Mouse (Mus musculus): Measurements from ENCODE around the gene Enah. TPM values are rescaled to one million over a fixed set of nuclear protein-coding genes. Genes with fewer than 3 reads are reported as not detected.

The Enah gene
- polyA plus RNA-seq, 1 experiment = 7.2 TPM

- no peak for TF ChIP-seq POLR2A (IDR thresholded peaks at IDR 0.05; ENCODE audit: control insufficient read depth, extremely low read depth, insufficient read depth, low read length, poor library complexity)
- TF ChIP-seq CTCF (IDR thresholded peaks at IDR 0.05; ENCODE audit: borderline replicate concordance, control insufficient read depth, extremely low read depth, insufficient read depth, low read length, poor library complexity) = no peak
- Histone ChIP-seq H3K27ac (ENCODE audit: control insufficient read depth, insufficient read depth, low read length) (no peak overlapping the region), H3K36me3 (ENCODE audit: control insufficient read depth, insufficient read depth, low read length) (no peaks in the 10 kb centered on the region), H3K4me1 (replicated peaks; ENCODE audit: control insufficient read depth, insufficient read depth, low read length) (peaks cover 7% of the 10 kb centered on the region), H3K27me3 (ENCODE audit: control insufficient read depth, insufficient read depth, low read length) (no peaks in the 10 kb centered on the region), H3K4me3 (ENCODE audit: control insufficient read depth, insufficient read depth, low read length) (no peak overlapping the region)
- WGBS = 94% methylated on average over 3 of the region's 3 CpGs
- no peak for DNase-seq
These were observed 172.4 kb downstream of the Enah start for GRCm38 (mm10) chr1:181847396-181847795.

Other genes starting within 250 kb of the Enah start
- gene Lbr, start 176.9 kb downstream of the Enah start, polyA plus RNA-seq (2012; rRNA removed) = 183 and 201 TPM in 2 replicates
- 44.6 and 53.6 TPM in 2 replicates for gene Srp9, start 104.7 kb upstream of the Enah start, polyA plus RNA-seq (2012; rRNA removed)
- not detected in 2 replicates for gene Vmn1r1, start 144.5 kb upstream of the Enah start, polyA plus RNA-seq (2012; rRNA removed)

Measured in thymus, adult 2 months (tissue).